Mouse (Mus musculus) intestine, embryonic 16.5 days (tissue): Measurements from ENCODE around the gene Cog5. TPM values are rescaled to one million over a fixed set of nuclear protein-coding genes. Genes with fewer than 3 reads are reported as not detected.

ENCODE experiments used
- ATAC-seq: fragments of 200-750 bp; cut with Nextera tagmentation; 2 replicates; pipeline ENCODE4 v1.8.0; 2017; ENCODE audit warnings: moderate TSS enrichment, moderate library complexity
- H3K27ac ChIP-seq: fragments of 300-500 bp; sonication (generic); 2 replicates; pipeline ENCODE4 v1.5.1; 2014; ENCODE audit warnings: mild to moderate bottlenecking, low read length
- H3K27me3 ChIP-seq: fragments of 300-500 bp; sonication (generic); replicated peaks from 2 replicates; pipeline ENCODE4 v1.6.1; 2014; ENCODE audit warnings: low read length, control low read depth, mixed read lengths; ENCODE audit not compliant: control insufficient read depth, insufficient read depth
- H3K36me3 ChIP-seq: fragments of 300-500 bp; sonication (generic); 2 replicates; pipeline ENCODE4 v1.6.1; 2014; ENCODE audit warnings: low read length, control low read depth; ENCODE audit not compliant: control insufficient read depth, insufficient read depth
- H3K4me1 ChIP-seq: fragments of 300-500 bp; sonication (generic); 2 replicates; pipeline ENCODE4 v1.6.1; 2014; ENCODE audit warnings: low read length, control low read depth, mixed read lengths; ENCODE audit not compliant: control insufficient read depth, insufficient read depth
- H3K4me2 ChIP-seq: fragments of 300-500 bp; sonication (generic); 2 replicates; pipeline ENCODE4 v1.6.1; 2014; ENCODE audit warnings: low read depth, low read length, control low read depth
- H3K4me3 ChIP-seq: fragments of 300-500 bp; sonication (generic); 2 replicates; pipeline ENCODE4 v1.5.1; 2014; ENCODE audit warnings: mild to moderate bottlenecking, low read length
- H3K9ac ChIP-seq: fragments of 300-500 bp; sonication (generic); 2 replicates; pipeline ENCODE4 v1.6.1; 2014; ENCODE audit warnings: low read depth, low read length
- H3K9me3 ChIP-seq: fragments of 300-500 bp; sonication (generic); 2 replicates; pipeline ENCODE4 v1.6.1; 2016; ENCODE audit warnings: low read length, control low read depth; ENCODE audit not compliant: control insufficient read depth
- WGBS: fragments of 180-500 bp; shearing (Covaris S2); extraction: QIAGEN DNeasy Blood & Tissue Kit; methylation state at CpG from one replicate; pipeline ENCODE4 v1.1.7; 2014; 5-methylcytosine and 5-hydroxymethylcytosine counted together
- polyA plus RNA-seq: library from polyadenylated mRNA; unstranded; fragments of >200 nt; fragmentation: Nextera tagmentation; extraction: Ambion mirVana; gene quantifications from 2 replicates; pipeline ENCODE4 v1.2.1, GENCODE M21; 2015

Gene Cog5
- polyA plus RNA-seq, 1 experiment from 2014 or later: 20.6 TPM

GRCm38 (mm10) chr12:31755885-31756755 lies 101.5 kb downstream of the Cog5 start:
- Histone ChIP-seq H3K9me3 (no peaks in the 10 kb centered on the region), H3K27ac (no peak overlapping the region), H3K27me3 (no peaks in the 10 kb centered on the region), H3K4me1 (no peaks in the 10 kb centered on the region), H3K4me2 (no peak overlapping the region), H3K36me3 (no peaks in the 10 kb centered on the region), H3K4me3 (no peak overlapping the region), H3K9ac (no peak overlapping the region)
- no peak for ATAC-seq
- 46% methylated on average over 2 of the region's 2 CpGs for WGBS

DNA sequence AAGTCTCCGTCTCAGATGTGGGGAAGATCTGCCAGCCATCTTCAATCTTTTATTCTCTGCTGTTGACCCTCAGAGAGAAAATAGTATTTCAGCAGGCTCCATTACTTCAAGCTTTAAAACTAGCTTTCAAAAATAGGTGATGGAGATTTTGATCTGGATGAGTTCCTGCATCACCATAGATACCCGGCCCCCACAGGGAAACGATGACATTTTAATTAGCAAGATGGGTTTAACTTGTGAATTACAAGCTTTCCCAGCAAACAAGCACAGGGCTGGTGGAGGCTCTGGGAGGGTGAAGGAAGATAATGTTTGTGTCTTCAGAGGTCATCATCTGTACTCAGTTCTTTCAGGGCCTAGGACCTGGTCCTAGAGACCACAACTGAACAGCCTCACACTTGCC lies 118.9 kb downstream of the Cog5 start:
- Histone ChIP-seq H3K27ac (no peak overlapping the region), H3K4me1 (no peaks in the 10 kb centered on the region), H3K9ac (no peak overlapping the region), H3K27me3 (no peaks in the 10 kb centered on the region), H3K9me3 (no peaks in the 10 kb centered on the region), H3K4me2 (no peak overlapping the region), H3K36me3 (no peaks in the 10 kb centered on the region; the same call in 1 of the 2 replicates), H3K4me3 (no peak overlapping the region)
- no peak for ATAC-seq
- WGBS: 78% methylated on average over 3 of the region's 3 CpGs

DNA sequence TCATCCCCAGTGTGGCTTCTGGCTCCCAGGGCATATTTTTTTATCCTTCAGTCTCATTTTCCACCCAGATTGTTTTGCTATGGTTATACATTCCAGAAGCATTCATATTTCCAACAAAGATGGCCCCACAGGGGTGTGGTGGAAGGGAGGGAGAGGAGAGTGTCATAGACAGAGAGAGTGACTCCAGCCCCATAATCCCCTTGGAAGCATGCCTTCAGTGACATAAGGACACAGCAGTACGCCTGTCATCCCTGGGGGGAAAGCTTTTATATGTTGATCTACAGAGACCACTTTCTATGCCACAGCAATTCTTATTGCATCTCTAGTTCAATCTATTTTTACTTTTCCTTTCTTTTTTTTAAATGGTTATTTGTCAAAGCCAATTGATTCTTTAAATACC lies 129.6 kb downstream of the Cog5 start:
- ATAC-seq: no peak
- H3K27ac ChIP-seq: no peak overlapping the region
- H3K27me3 ChIP-seq: no peaks in the 10 kb centered on the region
- H3K4me3 ChIP-seq: no peak overlapping the region
- H3K36me3 ChIP-seq: no peaks in the 10 kb centered on the region
- no peaks in the 10 kb centered on the region for H3K9me3 ChIP-seq
- H3K9ac ChIP-seq: no peak overlapping the region
- H3K4me1 ChIP-seq: no peaks in the 10 kb centered on the region
- WGBS: 91% methylated on average over 1 of the region's 1 CpGs
- no peak overlapping the region for H3K4me2 ChIP-seq

- H3K4me1 ChIP-seq: no peaks in the 10 kb centered on the region
- H3K36me3 ChIP-seq: no peaks in the 10 kb centered on the region
- H3K4me2 ChIP-seq: no peak overlapping the region
- no peaks in the 10 kb centered on the region for H3K27me3 ChIP-seq
- H3K27ac ChIP-seq: no peak overlapping the region
- 97% methylated on average over 3 of the region's 3 CpGs for WGBS
- no peak for ATAC-seq
- H3K9ac ChIP-seq: no peak overlapping the region
- no peak overlapping the region for H3K4me3 ChIP-seq
- H3K9me3 ChIP-seq: no peaks in the 10 kb centered on the region
Measured at GRCm38 (mm10) chr12:31788530-31788929, 133.9 kb downstream of the Cog5 start.

- Histone ChIP-seq H3K9ac (no peak overlapping the region), H3K27me3 (no peaks in the 10 kb centered on the region), H3K27ac (no peak overlapping the region), H3K4me1 (no peaks in the 10 kb centered on the region), H3K4me2 (no peak overlapping the region), H3K9me3 (no peaks in the 10 kb centered on the region), H3K4me3 (no peak overlapping the region), H3K36me3 (no peaks in the 10 kb centered on the region)
- ATAC-seq: no peak
- WGBS: 88% methylated on average over 5 of the region's 5 CpGs
Measured at GRCm38 (mm10) chr12:31806410-31807154, 151.9 kb downstream of the Cog5 start.

- H3K27me3 ChIP-seq: no peaks in the 10 kb centered on the region
- WGBS: 94% methylated on average over 3 of the region's 3 CpGs
- ATAC-seq: no peak
Measured at GRCm38 (mm10) chr12:31818051-31818461, 163.4 kb downstream of the Cog5 start.

GRCm38 (mm10) chr12:31819096-31819495 lies 164.4 kb downstream of the Cog5 start:
- no peak overlapping the region for H3K27ac ChIP-seq
- ATAC-seq: no peak
- no peak overlapping the region for H3K4me2 ChIP-seq
- no peaks in the 10 kb centered on the region for H3K4me1 ChIP-seq
- no peak overlapping the region for H3K4me3 ChIP-seq
- H3K9ac ChIP-seq: no peak overlapping the region
- no peaks in the 10 kb centered on the region for H3K9me3 ChIP-seq
- H3K36me3 ChIP-seq: no peaks in the 10 kb centered on the region
- no peaks in the 10 kb centered on the region for H3K27me3 ChIP-seq

More at GRCm38 (mm10) chr12:31818051-31818461, 163.4 kb downstream of the Cog5 start:
- no peak overlapping the region for H3K4me2 ChIP-seq
- no peak overlapping the region for H3K9ac ChIP-seq
- no peak overlapping the region for H3K4me3 ChIP-seq
- no peaks in the 10 kb centered on the region for H3K4me1 ChIP-seq
- no peaks in the 10 kb centered on the region for H3K36me3 ChIP-seq
- H3K27ac ChIP-seq: no peak overlapping the region
- no peaks in the 10 kb centered on the region for H3K9me3 ChIP-seq

DNA sequence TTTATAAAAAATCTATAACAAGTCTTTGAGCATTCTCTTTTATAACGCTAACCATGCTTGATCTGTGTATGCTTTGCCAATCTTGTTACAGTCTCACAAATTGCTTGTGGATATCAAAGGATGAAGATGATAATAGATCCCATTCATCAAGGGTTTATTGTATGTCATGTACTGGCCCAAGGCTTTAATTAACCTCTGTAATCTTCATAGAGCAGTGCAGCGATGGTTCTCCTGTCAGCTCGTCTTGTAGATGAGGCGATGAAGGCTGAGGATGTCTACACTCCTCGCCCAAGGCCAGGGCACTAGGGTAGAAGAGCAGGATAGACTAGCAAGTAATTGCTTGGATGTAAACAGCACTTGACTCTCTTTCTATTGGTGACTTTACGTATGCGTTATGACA lies 164.9 kb downstream of the Cog5 start:
- WGBS: 88% methylated on average over 7 of the region's 7 CpGs
- H3K4me3 ChIP-seq: no peak overlapping the region
- no peaks in the 10 kb centered on the region for H3K4me1 ChIP-seq
- H3K9me3 ChIP-seq: no peaks in the 10 kb centered on the region
- no peak overlapping the region for H3K27ac ChIP-seq
- no peak overlapping the region for H3K4me2 ChIP-seq
- no peaks in the 10 kb centered on the region for H3K36me3 ChIP-seq
- no peaks in the 10 kb centered on the region for H3K27me3 ChIP-seq
- no peak for ATAC-seq
- H3K9ac ChIP-seq: no peak overlapping the region

DNA sequence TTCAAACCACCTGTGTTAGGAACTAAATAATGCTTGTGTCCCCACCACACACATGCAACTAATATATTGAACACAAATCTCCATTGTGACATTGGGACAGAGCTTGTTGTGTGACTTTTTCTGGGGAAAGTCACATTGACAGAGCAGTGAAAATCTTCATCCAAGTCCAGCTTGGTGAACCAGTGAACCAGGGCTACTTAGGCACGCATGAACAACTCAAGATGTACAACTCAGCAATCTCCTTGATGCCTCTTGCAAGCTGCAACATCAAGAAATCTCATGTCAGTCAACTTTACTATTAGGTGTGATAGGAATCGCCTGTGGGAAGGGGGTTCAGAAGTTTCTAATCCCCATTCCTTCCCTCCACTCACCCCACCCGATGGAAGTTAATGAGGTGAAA lies 169.0 kb downstream of the Cog5 start:
- H3K4me1 ChIP-seq: no peaks in the 10 kb centered on the region
- no peak for ATAC-seq
- 84% methylated on average over 3 of the region's 3 CpGs for whole genome bisulfite sequencing
- no peak overlapping the region for H3K4me3 ChIP-seq
- H3K27ac ChIP-seq: no peak overlapping the region
- no peak overlapping the region for H3K9ac ChIP-seq
- H3K9me3 ChIP-seq: no peaks in the 10 kb centered on the region
- H3K4me2 ChIP-seq: no peak overlapping the region
- H3K27me3 ChIP-seq: no peaks in the 10 kb centered on the region
- no peaks in the 10 kb centered on the region for H3K36me3 ChIP-seq
